Mouse (Mus musculus) forebrain, embryonic 15.5 days (tissue): ENCODE data around the gene Sar1b. TPM values are rescaled to one million over a fixed set of nuclear protein-coding genes. Genes with fewer than 3 reads are reported as not detected.
"Not testable (repeated sequence)": the region's sequence is repeated elsewhere in the genome, so short reads cannot be mapped to it uniquely, and the experiment has no call there.

ENCODE experiments used
- ATAC-seq: fragments of 200-750 bp; cut with Nextera tagmentation; replicated peaks from 2 replicates; pipeline ENCODE4 v1.8.0; 2017; ENCODE audit warnings: mild to moderate bottlenecking, moderate TSS enrichment, moderate library complexity
- H3K27ac ChIP-seq: fragments of 300-500 bp; sonication (generic); replicated peaks from 2 replicates; pipeline ENCODE4 v1.5.1; 2015; ENCODE audit warnings: mild to moderate bottlenecking, inconsistent platforms
- H3K27me3 ChIP-seq: fragments of 300-500 bp; sonication (generic); 2 replicates; pipeline ENCODE4 v1.6.1; 2015; ENCODE audit warnings: inconsistent platforms
- H3K36me3 ChIP-seq: fragments of 300-500 bp; sonication (generic); 2 replicates; pipeline ENCODE4 v1.6.1; 2015; ENCODE audit warnings: mild to moderate bottlenecking, inconsistent platforms
- H3K4me1 ChIP-seq: fragments of 300-500 bp; sonication (generic); 2 replicates; pipeline ENCODE4 v1.6.1; 2015; ENCODE audit warnings: inconsistent platforms
- H3K4me2 ChIP-seq: fragments of 300-500 bp; sonication (generic); replicated peaks from 2 replicates; pipeline ENCODE4 v1.6.1; 2015; ENCODE audit warnings: mild to moderate bottlenecking, inconsistent platforms
- H3K4me3 ChIP-seq: fragments of 300-500 bp; sonication (generic); 2 replicates; pipeline ENCODE4 v1.5.1; 2015; ENCODE audit warnings: mild to moderate bottlenecking, inconsistent platforms
- H3K9ac ChIP-seq: fragments of 300-500 bp; sonication (generic); replicated peaks from 2 replicates; pipeline ENCODE4 v1.6.1; 2015; ENCODE audit warnings: mild to moderate bottlenecking, inconsistent platforms
- H3K9me3 ChIP-seq: fragments of 300-500 bp; sonication (generic); 2 replicates; pipeline ENCODE4 v1.6.1; 2016; ENCODE audit warnings: inconsistent platforms
- WGBS: fragments of 180-500 bp; shearing (Covaris S2); methylation state at CpG from one replicate; pipeline ENCODE4 v1.1.7; 2015; ENCODE audit warnings: mixed read lengths; 5-methylcytosine and 5-hydroxymethylcytosine counted together
- polyA plus RNA-seq: library from polyadenylated mRNA; unstranded; fragments of >200 nt; fragmentation: Nextera tagmentation; extraction: Ambion mirVana; gene quantifications from 2 replicates; pipeline ENCODE4 v1.2.1, GENCODE M21; 2015

Sar1b gene
- polyA plus RNA-seq, 1 experiment from 2014 or later, result 151 TPM

DNA sequence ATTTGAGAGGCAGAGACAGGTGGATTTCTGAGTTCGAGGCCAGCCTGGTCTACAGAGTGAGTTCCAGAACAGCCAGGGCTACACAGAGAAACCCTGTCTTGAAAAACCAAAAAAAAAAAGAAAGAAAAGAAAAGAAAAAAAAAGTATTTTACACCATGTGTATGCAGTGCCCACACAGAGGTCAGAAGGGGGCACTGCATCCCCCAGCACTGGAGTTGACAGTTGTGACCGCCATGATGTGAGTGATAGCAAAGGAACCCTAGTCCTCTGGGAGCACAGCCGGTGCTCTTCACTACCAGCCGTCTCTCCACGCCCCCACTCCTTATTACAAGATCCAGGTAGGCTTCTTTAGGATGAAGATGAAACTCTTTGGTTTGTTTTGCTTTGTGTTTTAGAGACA lies 5.3 kb upstream of the Sar1b start:
- not testable (repeated sequence) for H3K4me3 ChIP-seq, H3K27me3 ChIP-seq, ATAC-seq, H3K36me3 ChIP-seq, H3K4me2 ChIP-seq, H3K9me3 ChIP-seq, H3K9ac ChIP-seq, H3K27ac ChIP-seq
- 89% methylated on average over 5 of the region's 5 CpGs for WGBS
- H3K4me1 ChIP-seq, result peaks cover 33% of the 10 kb centered on the region

DNA sequence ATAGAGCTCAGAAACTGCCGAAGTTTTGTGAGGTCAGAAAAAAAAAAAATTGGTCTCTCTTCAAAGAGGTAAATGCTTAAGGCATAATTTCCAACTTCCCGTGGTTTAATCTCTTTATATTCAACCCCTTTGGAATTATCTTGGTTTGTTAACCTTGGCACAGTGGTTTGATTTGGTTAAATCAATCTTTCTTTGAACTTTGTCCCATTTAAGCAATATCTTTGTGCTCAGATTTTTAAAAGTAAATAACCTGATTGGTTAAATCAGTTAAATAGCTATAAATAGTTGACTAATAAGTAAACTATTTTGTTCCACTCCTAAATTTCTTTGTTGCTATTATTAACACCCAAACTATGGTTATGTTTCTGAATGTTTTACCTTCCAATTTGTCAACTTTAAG lies 4.2 kb upstream of the Sar1b start:
- no peak overlapping the region for H3K4me2 ChIP-seq
- peaks cover 28% of the 10 kb centered on the region for H3K4me1 ChIP-seq
- 84% methylated on average over 2 of the region's 2 CpGs for WGBS
- H3K4me3 ChIP-seq, result no peak overlapping the region
- ATAC-seq, result no peak
- H3K36me3 ChIP-seq, result no peaks in the 10 kb centered on the region
- no peaks in the 10 kb centered on the region for H3K27me3 ChIP-seq
- no peak overlapping the region for H3K27ac ChIP-seq
- no peaks in the 10 kb centered on the region for H3K9me3 ChIP-seq
- no peak overlapping the region for H3K9ac ChIP-seq

DNA sequence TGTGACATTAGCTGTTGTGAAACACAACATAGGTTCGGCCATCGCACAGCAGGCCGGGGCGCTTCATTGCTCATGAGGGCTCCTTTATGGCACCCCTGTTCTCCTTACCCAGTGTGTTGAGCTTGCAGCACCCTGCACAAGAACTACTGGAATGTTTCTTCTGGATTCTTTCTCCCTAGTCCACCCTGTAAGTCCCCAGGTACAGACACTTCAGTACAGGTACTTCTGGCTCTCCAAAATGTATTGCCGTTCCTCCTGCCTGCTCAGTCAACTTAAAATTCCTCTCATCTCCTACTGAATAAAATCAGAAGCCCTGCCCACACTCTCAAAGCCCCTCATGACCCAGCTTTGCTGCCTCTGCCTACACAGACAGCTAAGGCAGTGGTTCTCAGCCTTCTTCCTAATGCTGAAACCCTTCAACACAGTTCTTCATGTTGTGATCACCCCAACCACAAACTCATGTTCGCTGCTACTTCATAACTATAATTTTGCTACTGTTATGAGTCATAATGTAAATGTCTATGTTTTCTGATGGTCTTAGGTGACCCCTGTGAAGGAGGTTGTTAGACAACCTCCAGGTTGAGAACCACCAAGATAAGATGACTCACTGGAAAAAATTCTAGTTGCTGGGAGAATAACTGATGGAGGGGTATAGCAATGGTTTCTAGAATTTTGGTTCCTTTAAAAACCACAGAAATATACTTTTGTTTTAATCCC lies 3.4 kb upstream of the Sar1b start:
- Histone ChIP-seq H3K27ac (no peak overlapping the region), H3K9ac (no peak overlapping the region), H3K4me1 (peaks cover 27% of the 10 kb centered on the region), H3K9me3 (no peaks in the 10 kb centered on the region), H3K36me3 (no peaks in the 10 kb centered on the region), H3K27me3 (no peaks in the 10 kb centered on the region), H3K4me2 (no peak overlapping the region), H3K4me3 (no peak overlapping the region)
- WGBS, result 87% methylated on average over 6 of the region's 6 CpGs
- no peak for ATAC-seq

DNA sequence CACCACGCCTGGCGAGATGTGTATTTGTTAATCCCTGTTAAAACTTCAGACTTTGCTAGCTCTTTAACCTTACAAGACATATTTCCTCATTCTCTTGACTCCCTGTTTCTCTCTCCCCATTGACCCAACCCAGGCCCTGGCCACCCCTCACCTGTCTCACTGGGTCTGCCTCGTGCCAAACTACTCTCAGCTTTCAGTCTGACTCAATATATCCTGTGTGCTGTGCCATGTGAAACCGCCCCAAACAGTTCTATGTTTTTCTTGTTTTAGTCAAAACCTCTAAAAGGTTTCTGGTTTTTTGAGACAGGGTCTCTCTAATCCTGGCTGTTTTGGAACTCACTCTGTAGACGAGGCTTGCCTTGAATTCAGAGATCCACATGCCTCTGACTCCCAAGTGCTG lies 2.2 kb upstream of the Sar1b start:
- Histone ChIP-seq H3K27me3 (no peaks in the 10 kb centered on the region), H3K9me3 (no peaks in the 10 kb centered on the region), H3K4me3 (no peak overlapping the region), H3K9ac (no peak overlapping the region), H3K27ac (no peak overlapping the region), H3K4me2 (no peak overlapping the region), H3K4me1 (peaks cover 19% of the 10 kb centered on the region), H3K36me3 (no peaks in the 10 kb centered on the region)
- no peak for ATAC-seq
- WGBS, result 78% methylated on average over 5 of the region's 5 CpGs

DNA sequence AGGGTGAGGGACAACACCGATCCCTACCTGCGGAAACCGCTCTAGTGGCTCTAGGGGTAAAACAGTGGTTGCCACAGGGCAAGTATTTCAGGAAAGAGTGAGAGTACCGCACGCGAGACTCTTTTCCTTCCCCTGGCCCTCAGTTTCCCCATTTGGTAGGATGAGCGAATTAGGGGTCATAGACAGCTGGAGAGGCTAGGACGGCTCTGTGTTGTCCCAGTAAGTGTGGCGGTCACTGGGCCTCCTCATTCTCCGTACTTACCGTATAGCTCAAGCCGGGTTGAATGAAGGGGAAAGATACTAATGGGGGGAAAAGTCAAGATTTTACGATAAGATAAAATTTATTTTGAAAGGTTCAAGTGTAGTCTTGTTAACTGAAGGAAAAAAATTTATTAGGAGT lies 468 bp downstream of the Sar1b start:
- no peak overlapping the region for H3K27ac ChIP-seq
- WGBS, result 5% methylated on average over 13 of the region's 13 CpGs

DNA sequence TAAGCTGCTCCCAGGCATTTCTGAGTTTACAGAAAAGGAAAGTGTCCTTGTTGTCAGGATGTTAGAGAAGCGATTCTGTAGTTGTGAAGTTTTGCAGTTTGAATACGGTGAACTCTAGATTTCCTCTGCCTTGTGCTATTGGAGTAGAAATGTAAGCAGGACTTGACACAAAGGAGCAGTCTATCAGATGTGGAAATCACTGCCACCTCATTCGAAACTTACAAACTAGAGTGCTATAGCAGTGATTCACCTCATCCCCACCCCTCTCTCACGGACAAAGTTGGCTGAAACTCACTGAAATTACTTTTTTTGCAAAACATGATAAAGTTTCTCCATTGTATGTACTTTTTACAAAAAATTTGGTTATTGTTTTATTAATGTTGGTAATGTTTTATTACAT lies 1.3 kb downstream of the Sar1b start:
- Histone ChIP-seq H3K4me3 (peak overlapping the region; percentile 96; the same call in 1 of the 2 replicates), H3K9me3 (no peaks in the 10 kb centered on the region), H3K27ac (no peak overlapping the region), H3K36me3 (no peaks in the 10 kb centered on the region), H3K27me3 (no peaks in the 10 kb centered on the region), H3K4me2 (peak overlapping the region; percentile 70), H3K4me1 (peaks cover 13% of the 10 kb centered on the region), H3K9ac (no peak overlapping the region)
- WGBS, result 88% methylated on average over 4 of the region's 4 CpGs
- no peak for ATAC-seq

More for the DNA sequence above, 468 bp downstream of the Sar1b start:
- peak; percentile 26; the same call in 1 of the 2 replicates for ATAC-seq
- H3K9ac ChIP-seq, result peak overlapping the region; percentile 82
- no peaks in the 10 kb centered on the region for H3K9me3 ChIP-seq
- peak overlapping the region; percentile 96 for H3K4me3 ChIP-seq
- H3K4me2 ChIP-seq, result peak overlapping the region; percentile 70
- H3K4me1 ChIP-seq, result peaks cover 13% of the 10 kb centered on the region
- no peaks in the 10 kb centered on the region for H3K36me3 ChIP-seq
- H3K27me3 ChIP-seq, result no peaks in the 10 kb centered on the region

DNA sequence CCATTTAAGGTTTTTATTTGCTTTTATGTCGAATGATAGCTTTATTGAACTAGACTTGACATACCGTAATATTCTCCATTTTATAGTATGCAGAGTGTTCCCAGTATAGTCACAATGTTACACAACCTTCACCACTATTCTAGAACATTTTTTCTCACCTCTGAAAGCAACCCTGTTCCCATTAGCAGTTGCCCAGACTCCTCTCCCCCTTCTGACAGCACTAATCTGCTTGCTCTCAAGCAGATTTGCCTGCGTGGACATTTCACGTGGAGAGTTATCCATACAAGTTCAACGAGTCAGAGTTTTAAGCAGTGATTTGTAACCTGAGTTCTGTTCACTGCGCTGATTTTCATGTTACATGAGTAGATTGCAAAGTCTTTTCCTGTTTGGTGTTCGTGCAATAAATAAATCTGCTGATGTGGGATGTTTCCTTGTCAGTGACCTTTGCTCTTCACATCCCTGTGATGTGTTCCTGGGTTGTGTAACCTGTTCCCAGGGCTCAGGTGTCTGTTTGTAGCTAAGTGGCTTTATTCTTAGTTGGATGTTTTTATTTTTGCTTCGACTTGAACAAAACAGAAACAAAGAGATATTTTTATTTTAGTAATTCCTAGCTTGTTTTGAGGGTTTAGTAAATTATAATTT lies 4.2 kb downstream of the Sar1b start:
- Histone ChIP-seq H3K4me3 (no peak overlapping the region), H3K4me1 (peaks cover 13% of the 10 kb centered on the region), H3K9me3 (no peaks in the 10 kb centered on the region), H3K27me3 (no peaks in the 10 kb centered on the region), H3K36me3 (no peaks in the 10 kb centered on the region), H3K27ac (no peak overlapping the region), H3K4me2 (no peak overlapping the region), H3K9ac (no peak overlapping the region)
- 89% methylated on average over 8 of the region's 8 CpGs for WGBS
- ATAC-seq, result no peak

DNA sequence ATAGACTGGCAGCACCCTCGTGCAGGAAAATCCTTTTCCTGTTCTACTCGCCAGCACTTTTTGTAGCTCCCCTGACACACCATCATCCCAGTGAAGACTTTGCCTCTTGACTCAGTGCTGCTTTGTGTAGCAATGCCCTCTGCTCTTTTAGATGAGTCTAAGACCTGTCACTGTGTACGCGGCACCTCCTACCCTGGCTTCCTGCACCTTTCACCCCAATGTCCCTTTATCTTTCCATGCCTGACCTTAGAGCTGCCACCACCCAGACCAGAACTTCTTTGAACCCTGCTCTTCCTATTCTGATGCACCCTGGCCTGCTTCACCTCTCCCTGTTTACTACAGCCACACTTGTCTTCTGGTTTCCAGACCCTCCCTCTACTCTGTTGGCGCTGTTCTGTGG lies 4.8 kb downstream of the Sar1b start:
- H3K9me3 ChIP-seq, result no peaks in the 10 kb centered on the region
- H3K4me3 ChIP-seq, result no peak overlapping the region
- no peaks in the 10 kb centered on the region for H3K27me3 ChIP-seq
- WGBS, result 85% methylated on average over 5 of the region's 5 CpGs
- H3K36me3 ChIP-seq, result no peaks in the 10 kb centered on the region
- H3K27ac ChIP-seq, result no peak overlapping the region
- no peak for ATAC-seq
- no peak overlapping the region for H3K4me2 ChIP-seq
- no peak overlapping the region for H3K9ac ChIP-seq
- peaks cover 8% of the 10 kb centered on the region for H3K4me1 ChIP-seq

DNA sequence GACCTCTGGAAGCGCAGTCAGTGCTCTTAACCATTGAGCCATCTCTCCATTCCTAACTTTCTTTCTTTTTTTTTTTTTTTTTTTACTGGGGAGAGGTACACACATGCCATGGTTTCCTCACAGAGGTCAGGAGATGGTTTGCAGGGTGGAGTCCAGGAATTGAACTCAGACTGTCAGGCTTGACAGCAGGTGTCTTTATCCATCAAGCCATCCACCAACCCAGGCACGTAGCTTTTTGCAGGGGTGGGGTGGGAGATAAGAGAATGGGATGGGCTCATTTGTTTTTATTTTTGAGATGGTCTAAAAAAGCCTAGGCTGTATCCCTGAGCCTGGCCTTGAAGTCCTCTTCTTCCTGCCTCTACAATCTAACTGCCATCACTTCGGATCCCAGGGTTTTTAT lies 12.0 kb downstream of the Sar1b start:
- Histone ChIP-seq H3K4me1 (no peaks in the 10 kb centered on the region), H3K36me3 (peaks cover 10% of the 10 kb centered on the region), H3K4me2 (no peak overlapping the region), H3K9ac (no peak overlapping the region), H3K27me3 (no peaks in the 10 kb centered on the region), H3K9me3 (no peaks in the 10 kb centered on the region), H3K27ac (no peak overlapping the region), H3K4me3 (no peak overlapping the region)
- WGBS, result 90% methylated on average over 3 of the region's 3 CpGs
- ATAC-seq, result no peak

DNA sequence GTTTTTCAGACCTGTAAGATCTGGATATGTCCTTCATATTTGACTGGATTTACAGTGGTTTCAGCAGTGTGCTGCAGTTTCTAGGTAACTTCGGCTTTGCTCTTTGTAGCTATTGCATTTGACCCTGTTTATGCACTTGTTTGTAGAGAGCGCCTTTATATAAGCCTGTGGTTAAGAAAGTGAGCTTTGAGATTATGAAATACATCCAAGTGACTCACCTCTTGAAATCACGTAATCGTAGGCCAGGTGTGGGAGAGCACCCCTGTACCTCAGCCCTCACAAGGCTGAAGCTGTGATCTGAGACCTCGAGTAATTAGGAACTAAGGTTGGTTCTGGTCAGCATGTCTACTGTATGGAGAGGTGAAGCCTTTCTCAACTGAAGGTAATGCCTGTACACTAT lies 14.0 kb downstream of the Sar1b start:
- H3K27ac ChIP-seq, result no peak overlapping the region
- H3K27me3 ChIP-seq, result no peaks in the 10 kb centered on the region
- H3K4me3 ChIP-seq, result no peak overlapping the region
- H3K9ac ChIP-seq, result no peak overlapping the region
- H3K36me3 ChIP-seq, result peaks cover 22% of the 10 kb centered on the region
- H3K4me2 ChIP-seq, result no peak overlapping the region
- H3K9me3 ChIP-seq, result no peaks in the 10 kb centered on the region
- 93% methylated on average over 5 of the region's 5 CpGs for WGBS
- no peaks in the 10 kb centered on the region for H3K4me1 ChIP-seq
- no peak for ATAC-seq

DNA sequence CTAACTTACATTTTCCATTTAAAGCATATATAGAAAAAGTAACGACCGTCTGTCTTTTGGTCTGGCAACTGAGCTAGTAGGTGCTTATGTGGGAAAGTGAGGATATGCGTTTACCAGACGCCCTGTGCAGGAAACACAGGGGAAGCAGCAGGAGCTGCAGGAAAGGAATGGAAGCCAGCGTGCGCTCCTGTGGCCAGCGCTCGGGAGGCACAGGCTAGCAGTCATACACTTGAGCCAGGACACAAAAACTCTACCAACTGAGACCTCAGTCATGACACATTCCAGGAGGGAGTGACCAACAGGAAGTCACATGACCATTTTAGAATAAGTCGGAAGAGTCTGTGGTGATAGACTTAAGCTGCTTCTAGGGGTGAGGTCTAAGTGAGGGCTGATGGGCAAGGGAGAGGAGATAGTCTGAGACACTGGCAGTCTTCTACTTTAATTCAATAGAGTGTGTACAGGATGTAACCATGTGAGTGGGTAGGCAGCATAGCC lies 17.3 kb downstream of the Sar1b start:
- Histone ChIP-seq H3K27me3 (no peaks in the 10 kb centered on the region), H3K4me1 (no peaks in the 10 kb centered on the region), H3K4me3 (no peak overlapping the region), H3K27ac (no peak overlapping the region), H3K4me2 (no peak overlapping the region), H3K9me3 (no peaks in the 10 kb centered on the region), H3K9ac (no peak overlapping the region), H3K36me3 (peaks cover 43% of the 10 kb centered on the region)
- no peak for ATAC-seq
- 96% methylated on average over 9 of the region's 9 CpGs for WGBS

DNA sequence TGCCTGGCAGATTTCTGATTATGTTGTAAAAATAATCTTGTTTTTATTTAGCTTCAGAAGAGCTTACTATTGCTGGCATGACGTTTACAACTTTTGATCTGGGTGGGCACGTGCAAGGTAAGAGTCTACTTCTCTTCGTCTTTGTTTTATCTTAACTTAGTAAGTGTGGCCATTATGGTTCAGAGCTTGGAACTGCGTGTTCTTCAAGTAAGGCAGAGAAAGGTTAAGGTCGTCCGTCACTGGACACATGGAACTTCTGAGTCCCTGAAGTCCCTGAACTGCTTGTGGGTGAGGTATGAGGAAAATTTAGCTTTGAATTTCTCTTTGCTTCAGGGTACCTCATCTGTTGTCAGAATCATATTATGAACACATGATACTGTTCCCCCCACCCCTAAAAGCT lies 19.2 kb downstream of the Sar1b start:
- H3K4me2 ChIP-seq, result no peak overlapping the region
- WGBS, result 94% methylated on average over 6 of the region's 6 CpGs
- peaks cover 55% of the 10 kb centered on the region for H3K36me3 ChIP-seq

More for the DNA sequence above, 19.2 kb downstream of the Sar1b start:
- H3K27me3 ChIP-seq, result no peaks in the 10 kb centered on the region
- ATAC-seq, result no peak
- no peaks in the 10 kb centered on the region for H3K4me1 ChIP-seq
- no peak overlapping the region for H3K4me3 ChIP-seq
- H3K27ac ChIP-seq, result no peak overlapping the region
- H3K9me3 ChIP-seq, result no peaks in the 10 kb centered on the region
- H3K9ac ChIP-seq, result no peak overlapping the region
